Mouse (Mus musculus) liver, embryonic 15.5 days (tissue): ENCODE measurements around the gene Tead3. TPM values are rescaled to one million over a fixed set of nuclear protein-coding genes. Genes with fewer than 3 reads are reported as not detected.
"Not testable (repeated sequence)": the region's sequence is repeated elsewhere in the genome, so short reads cannot be mapped to it uniquely, and the experiment has no call there.

Source experiments
- ATAC-seq: fragments of 200-750 bp; cut with Nextera tagmentation; 2 replicates; pipeline ENCODE4 v1.8.0; 2017; ENCODE audit warnings: moderate number of reproducible peaks, mild to moderate bottlenecking, moderate library complexity; ENCODE audit not compliant: insufficient read depth
- H3K27ac ChIP-seq: fragments of 300-500 bp; sonication (generic); replicated peaks from 2 replicates; pipeline ENCODE4 v1.5.1; 2015; ENCODE audit warnings: mild to moderate bottlenecking, inconsistent platforms
- H3K27me3 ChIP-seq: fragments of 300-500 bp; sonication (generic); 2 replicates; pipeline ENCODE4 v1.6.1; 2015; ENCODE audit warnings: mild to moderate bottlenecking, inconsistent platforms
- H3K36me3 ChIP-seq: fragments of 300-500 bp; sonication (generic); replicated peaks from 2 replicates; pipeline ENCODE4 v1.6.1; 2015; ENCODE audit warnings: moderate library complexity, mild to moderate bottlenecking, inconsistent platforms
- H3K4me1 ChIP-seq: fragments of 300-500 bp; sonication (generic); replicated peaks from 2 replicates; pipeline ENCODE4 v1.6.1; 2015; ENCODE audit warnings: inconsistent platforms
- H3K4me2 ChIP-seq: fragments of 300-500 bp; sonication (generic); 2 replicates; pipeline ENCODE4 v1.6.1; 2015; ENCODE audit warnings: moderate library complexity, mild to moderate bottlenecking, inconsistent platforms
- H3K4me3 ChIP-seq: fragments of 300-500 bp; sonication (generic); replicated peaks from 2 replicates; pipeline ENCODE4 v1.5.1; 2015; ENCODE audit warnings: mild to moderate bottlenecking, inconsistent platforms
- H3K9ac ChIP-seq: fragments of 300-500 bp; sonication (generic); 2 replicates; pipeline ENCODE4 v1.6.1; 2015; ENCODE audit warnings: moderate library complexity, mild to moderate bottlenecking, inconsistent platforms
- H3K9me3 ChIP-seq: fragments of 300-500 bp; sonication (generic); replicated peaks from 2 replicates; pipeline ENCODE4 v1.6.1; 2016; ENCODE audit warnings: inconsistent platforms
- WGBS: fragments of 180-500 bp; shearing (Covaris S2); methylation state at CpG from one replicate; pipeline ENCODE4 v1.1.7; 2015; ENCODE audit warnings: mixed read lengths; ENCODE audit not compliant: insufficient replicate concordance; 5-methylcytosine and 5-hydroxymethylcytosine counted together
- polyA plus RNA-seq: library from polyadenylated mRNA; unstranded; fragments of >200 nt; fragmentation: Nextera tagmentation; extraction: Ambion mirVana; gene quantifications from 2 replicates; pipeline ENCODE4 v1.2.1, GENCODE M21; 2015

Tead3 gene
- polyA plus RNA-seq, 1 experiment from 2014 or later = 0.60 TPM

DNA sequence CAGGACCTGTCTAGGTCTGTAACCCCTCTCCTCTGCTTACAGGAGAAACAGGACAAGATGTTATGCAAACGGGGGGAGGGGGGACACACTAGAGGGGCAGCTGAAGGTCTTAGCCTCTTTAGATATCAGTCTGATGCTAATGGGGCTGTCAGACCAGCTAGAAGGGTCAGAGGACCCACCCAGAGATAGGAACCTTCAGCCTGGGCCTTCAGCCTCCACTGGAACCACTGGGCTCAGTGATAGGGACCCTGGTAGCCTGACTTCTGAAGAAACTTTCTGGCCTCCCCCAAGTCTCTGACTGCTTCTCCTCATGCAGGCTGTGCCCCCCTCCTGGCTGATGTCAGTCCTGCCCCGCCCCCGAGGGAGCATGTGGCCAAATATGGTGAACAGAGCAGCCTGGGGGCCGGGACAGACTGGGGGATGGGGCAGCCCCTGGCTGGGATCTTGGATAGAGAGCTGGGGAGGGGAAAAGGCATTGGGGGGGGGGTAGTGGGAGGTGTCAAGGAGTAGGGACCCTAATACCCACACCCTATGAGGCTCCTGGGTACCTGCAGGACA lies 6.5 kb downstream of the Tead3 start:
- H3K4me3 ChIP-seq = no peak overlapping the region
- H3K9me3 ChIP-seq = no peaks in the 10 kb centered on the region
- no peak for ATAC-seq
- H3K27ac ChIP-seq = no peak overlapping the region
- 37% methylated on average over 4 of the region's 4 CpGs for WGBS
- 0 out of 2 replicates have a peak, but pooled peaks cover 7% of the 10 kb centered on the region for H3K36me3 ChIP-seq
- peaks cover 61% of the 10 kb centered on the region for H3K27me3 ChIP-seq
- H3K4me2 ChIP-seq = no peak overlapping the region
- peaks cover 39% of the 10 kb centered on the region for H3K4me1 ChIP-seq
- no peak overlapping the region for H3K9ac ChIP-seq

DNA sequence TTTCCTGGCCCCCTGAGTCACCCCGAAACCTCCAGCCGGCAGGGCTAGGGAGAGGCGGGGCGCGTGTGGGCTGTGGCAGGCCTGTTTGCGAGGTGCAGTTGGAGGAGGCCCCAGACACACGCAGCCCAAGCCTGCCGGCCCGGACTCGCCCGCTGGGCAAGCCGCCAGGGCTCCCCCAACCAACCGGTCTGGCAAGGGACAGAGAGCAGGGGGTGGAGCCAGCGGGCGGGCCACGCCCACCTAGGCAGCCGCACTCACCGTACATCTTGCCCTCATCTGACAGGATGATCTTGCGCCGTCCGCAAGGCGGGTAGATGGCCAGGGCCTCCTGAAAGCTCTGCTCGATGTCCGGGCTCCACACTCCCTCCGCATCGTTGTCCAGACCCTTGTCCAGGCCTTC lies 9.5 kb downstream of the Tead3 start:
- Histone ChIP-seq H3K36me3 (0 out of 2 replicates have a peak, but pooled peaks cover 7% of the 10 kb centered on the region), H3K27ac (no peak overlapping the region), H3K4me3 (no peak overlapping the region; the same call in 1 of the 2 replicates), H3K9me3 (no peaks in the 10 kb centered on the region), H3K4me2 (peak overlapping the region; percentile 55), H3K27me3 (peaks cover 32% of the 10 kb centered on the region), H3K9ac (no peak overlapping the region), H3K4me1 (peaks cover 27% of the 10 kb centered on the region)
- 8% methylated on average over 26 of the region's 26 CpGs for WGBS
- ATAC-seq = peak; percentile 69

GRCm38 (mm10) chr17:28340578-28340977 lies 10.0 kb downstream of the Tead3 start:
- no peak for ATAC-seq
- Histone ChIP-seq H3K27ac (no peak overlapping the region), H3K4me2 (peak overlapping the region; percentile 55), H3K4me3 (no peak overlapping the region), H3K9me3 (no peaks in the 10 kb centered on the region), H3K4me1 (peaks cover 22% of the 10 kb centered on the region), H3K9ac (no peak overlapping the region), H3K36me3 (0 out of 2 replicates have a peak, but pooled peaks cover 7% of the 10 kb centered on the region), H3K27me3 (peaks cover 27% of the 10 kb centered on the region)
- 54% methylated on average over 7 of the region's 7 CpGs for WGBS

GRCm38 (mm10) chr17:28337547-28337946 lies 13.1 kb downstream of the Tead3 start:
- H3K36me3 ChIP-seq = 0 out of 2 replicates have a peak, but pooled peaks cover 7% of the 10 kb centered on the region
- H3K4me2 ChIP-seq = no peak overlapping the region
- ATAC-seq = no peak
- peaks cover 24% of the 10 kb centered on the region for H3K4me1 ChIP-seq
- WGBS = 70% methylated on average over 7 of the region's 7 CpGs
- H3K9me3 ChIP-seq = no peaks in the 10 kb centered on the region
- H3K9ac ChIP-seq = no peak overlapping the region
- no peak overlapping the region for H3K27ac ChIP-seq
- peaks cover 16% of the 10 kb centered on the region for H3K27me3 ChIP-seq
- H3K4me3 ChIP-seq = no peak overlapping the region

- ATAC-seq = no peak
- WGBS = 60% methylated on average over 10 of the region's 10 CpGs
These were observed 15.3 kb downstream of the Tead3 start for GRCm38 (mm10) chr17:28335267-28335666.

DNA sequence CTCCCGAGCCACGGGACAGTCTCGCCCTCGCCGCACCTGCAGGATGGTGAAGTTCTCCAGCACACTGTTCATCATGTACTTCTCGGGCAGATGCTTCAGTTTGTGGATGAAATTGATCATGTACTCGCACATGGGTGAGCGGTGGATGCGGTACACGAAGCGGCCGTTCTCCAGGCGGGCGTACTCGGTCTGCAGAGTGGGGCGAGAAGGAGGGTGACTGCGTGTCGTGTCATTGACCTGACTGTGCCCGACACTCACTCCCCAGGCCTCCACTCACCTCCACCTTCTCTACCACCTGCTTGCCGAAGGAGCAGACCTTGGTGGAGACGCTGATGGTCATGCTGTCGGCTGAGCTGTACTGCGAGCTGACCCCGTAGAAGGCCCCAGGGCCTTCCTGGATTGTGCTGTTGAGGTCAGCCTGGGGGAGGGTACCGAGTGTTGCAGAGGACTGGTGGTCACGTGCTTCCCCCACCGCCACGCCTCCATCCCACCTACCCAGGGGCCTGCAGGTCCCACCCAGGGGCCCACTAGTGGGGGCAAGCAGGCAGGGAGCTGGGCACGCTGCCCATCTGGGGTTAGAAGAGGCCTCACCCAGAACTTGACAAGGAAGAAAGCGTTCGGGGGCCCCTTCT lies 17.6 kb downstream of the Tead3 start:
- Histone ChIP-seq H3K36me3 (peaks cover 27% of the 10 kb centered on the region), H3K4me3 (no peak overlapping the region), H3K27me3 (peaks cover 12% of the 10 kb centered on the region), H3K27ac (no peak overlapping the region), H3K4me1 (peaks cover 37% of the 10 kb centered on the region), H3K9me3 (no peaks in the 10 kb centered on the region), H3K4me2 (no peak overlapping the region), H3K9ac (no peak overlapping the region)
- ATAC-seq = no peak
- WGBS = 31% methylated on average over 31 of the region's 31 CpGs

More at GRCm38 (mm10) chr17:28335267-28335666, 15.3 kb downstream of the Tead3 start:
- no peak overlapping the region for H3K4me2 ChIP-seq
- peaks cover 12% of the 10 kb centered on the region for H3K27me3 ChIP-seq
- H3K4me1 ChIP-seq = peaks cover 18% of the 10 kb centered on the region
- no peak overlapping the region for H3K9ac ChIP-seq
- no peak overlapping the region for H3K4me3 ChIP-seq
- H3K27ac ChIP-seq = no peak overlapping the region
- peaks cover 22% of the 10 kb centered on the region for H3K36me3 ChIP-seq
- no peaks in the 10 kb centered on the region for H3K9me3 ChIP-seq

DNA sequence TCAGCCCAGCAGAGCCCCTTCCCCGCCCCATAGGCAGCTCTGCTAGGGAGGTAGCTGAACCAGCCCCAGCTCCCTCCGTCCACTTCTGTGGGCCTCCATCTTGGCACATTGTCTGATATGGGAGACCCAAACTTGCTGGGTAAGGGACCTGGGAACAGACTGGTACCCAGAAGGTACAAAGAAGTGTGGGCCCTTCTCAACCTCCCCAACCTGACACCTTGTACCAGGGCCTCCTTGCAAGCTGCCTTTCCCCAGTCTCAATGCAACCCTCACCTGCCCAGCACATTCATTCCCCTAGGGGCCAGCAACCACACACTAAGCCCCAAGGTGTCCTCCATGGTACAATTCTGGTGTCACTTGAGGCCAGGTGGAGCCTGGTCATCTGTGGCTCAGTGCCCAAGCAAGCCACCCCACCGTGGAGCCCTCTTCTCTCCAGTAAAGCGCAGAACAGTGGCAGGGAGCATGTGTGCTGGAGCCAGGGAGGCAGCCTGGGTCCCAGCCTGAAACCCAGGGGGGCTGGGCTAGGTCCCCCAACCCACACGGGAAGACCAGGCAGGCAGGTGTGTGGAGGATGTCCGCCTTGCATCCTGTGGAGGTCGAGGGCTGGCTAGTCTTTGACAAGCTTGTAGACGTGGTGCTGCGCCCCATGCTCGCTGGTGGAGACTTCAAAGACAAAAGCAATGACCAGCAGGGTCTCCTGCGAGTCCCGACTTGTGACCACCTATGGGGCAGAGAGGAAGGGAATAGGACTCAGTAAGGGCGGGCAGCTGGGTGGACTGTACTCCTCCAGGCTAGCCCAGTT lies 18.3 kb downstream of the Tead3 start:
- peaks cover 27% of the 10 kb centered on the region for H3K36me3 ChIP-seq
- H3K4me2 ChIP-seq = no peak overlapping the region
- peaks cover 43% of the 10 kb centered on the region for H3K4me1 ChIP-seq
- no peaks in the 10 kb centered on the region for H3K9me3 ChIP-seq
- 30% methylated on average over 13 of the region's 13 CpGs for WGBS
- H3K4me3 ChIP-seq = no peak overlapping the region
- H3K27me3 ChIP-seq = peaks cover 12% of the 10 kb centered on the region
- no peak overlapping the region for H3K27ac ChIP-seq
- ATAC-seq = no peak
- H3K9ac ChIP-seq = no peak overlapping the region

DNA sequence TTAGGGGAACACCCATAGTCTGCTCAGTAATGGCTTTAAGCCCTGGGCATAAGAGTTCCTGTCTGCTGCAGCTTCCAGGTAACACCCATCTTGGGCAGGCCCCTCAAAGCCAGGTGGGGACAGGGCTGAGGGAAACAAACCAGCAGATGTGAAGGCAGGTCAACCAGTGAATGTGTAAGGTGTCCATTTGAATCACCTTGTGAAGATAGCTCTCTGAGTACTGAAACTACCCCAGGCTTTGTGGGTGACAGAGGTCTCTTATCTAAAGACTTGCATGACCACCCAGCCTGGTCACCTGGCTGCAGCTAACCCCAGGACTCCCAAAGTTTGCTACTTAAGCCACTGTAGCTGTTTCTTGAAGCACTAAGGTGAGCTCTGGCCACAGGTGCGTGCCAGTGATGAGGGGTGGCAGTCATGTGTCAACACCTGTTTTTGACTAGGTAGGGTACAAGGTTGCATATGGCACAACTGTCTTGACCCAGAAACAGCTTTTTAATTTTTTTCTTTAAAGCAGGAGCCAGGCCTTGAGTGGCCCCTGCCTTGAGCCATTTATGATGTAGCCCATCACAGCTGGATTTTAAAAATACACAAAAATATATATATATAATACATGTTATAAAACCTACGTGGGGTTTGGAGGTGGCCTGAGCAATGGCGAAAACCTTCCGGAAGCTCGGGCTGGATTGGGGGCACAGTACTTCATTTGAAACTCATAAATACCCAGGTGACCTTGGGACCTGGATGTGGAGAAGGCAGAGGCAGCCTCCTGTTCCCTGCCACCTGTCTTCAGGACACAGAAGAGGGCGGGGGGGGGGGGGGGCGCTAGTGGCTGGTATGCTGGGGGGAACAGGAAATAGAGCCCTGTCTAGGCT lies 19.1 kb downstream of the Tead3 start:
- no peak overlapping the region for H3K27ac ChIP-seq
- no peak overlapping the region for H3K4me2 ChIP-seq
- H3K27me3 ChIP-seq = peaks cover 12% of the 10 kb centered on the region
- WGBS = 29% methylated on average over 7 of the region's 7 CpGs
- no peaks in the 10 kb centered on the region for H3K9me3 ChIP-seq
- peaks cover 27% of the 10 kb centered on the region for H3K36me3 ChIP-seq
- no peak for ATAC-seq
- H3K4me1 ChIP-seq = peaks cover 43% of the 10 kb centered on the region
- H3K9ac ChIP-seq = no peak overlapping the region
- no peak overlapping the region for H3K4me3 ChIP-seq

DNA sequence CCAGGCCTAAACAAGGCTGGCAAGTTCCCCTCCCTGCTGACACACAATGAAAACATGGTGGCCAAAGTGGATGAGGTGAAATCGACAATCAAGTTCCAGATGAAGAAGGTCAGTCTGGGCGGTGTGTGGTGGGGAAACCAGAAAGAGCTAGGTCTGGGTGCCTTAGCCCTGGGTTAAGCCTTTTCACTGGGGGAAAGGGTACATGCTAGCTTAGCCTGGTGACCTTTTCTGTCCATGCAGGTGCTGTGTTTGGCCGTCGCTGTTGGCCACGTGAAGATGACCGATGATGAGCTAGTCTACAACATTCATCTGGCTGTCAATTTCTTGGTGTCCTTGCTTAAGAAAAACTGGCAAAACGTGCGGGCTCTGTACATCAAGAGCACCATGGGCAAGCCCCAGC lies 20.0 kb downstream of the Tead3 start:
- H3K4me1 ChIP-seq = peaks cover 43% of the 10 kb centered on the region

DNA sequence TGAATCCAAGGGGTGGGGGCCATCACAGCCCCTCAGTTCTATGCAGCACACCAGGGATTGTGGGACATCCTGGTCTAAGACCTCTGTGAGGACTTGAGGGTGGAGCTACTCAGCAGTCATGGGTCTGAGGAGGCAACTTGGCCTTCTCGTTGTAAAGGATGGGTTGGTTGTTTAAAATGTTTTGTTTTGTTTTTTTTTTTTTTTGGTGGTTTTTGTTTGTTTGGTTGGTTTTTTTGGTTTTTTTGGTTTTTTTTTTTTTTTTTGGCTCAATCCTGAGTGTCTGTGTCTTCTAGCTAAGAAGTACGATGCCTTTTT lies 20.4 kb downstream of the Tead3 start:
- Histone ChIP-seq H3K27me3 (peaks cover 12% of the 10 kb centered on the region), H3K4me1 (peaks cover 43% of the 10 kb centered on the region), H3K4me2 (peak overlapping the region; percentile 97), H3K4me3 (peak overlapping the region; percentile 84), H3K27ac (peak overlapping the region; percentile 94), H3K9ac (peak overlapping the region; percentile 96), H3K9me3 (no peaks in the 10 kb centered on the region), H3K36me3 (peaks cover 32% of the 10 kb centered on the region)
- no peak for ATAC-seq
- 17% methylated on average over 2 of the region's 2 CpGs for WGBS

More for the DNA sequence above, 20.0 kb downstream of the Tead3 start:
- Histone ChIP-seq H3K27me3 (peaks cover 12% of the 10 kb centered on the region), H3K4me2 (peak overlapping the region; percentile 97), H3K36me3 (peaks cover 32% of the 10 kb centered on the region), H3K9ac (0 out of 2 replicates have a peak overlapping the region, but pooled peaks have one; percentile 96), H3K4me3 (peak overlapping the region; percentile 15; the same call in 1 of the 2 replicates)
- not testable (repeated sequence) for H3K9me3 ChIP-seq, H3K27ac ChIP-seq, ATAC-seq
- 64% methylated on average over 8 of the region's 8 CpGs for WGBS
